Mouse (Mus musculus): ENCODE measurements around the gene Tnfaip3.

- TF ChIP-seq POLR2A (IDR thresholded peaks at IDR 0.05; ENCODE audit: control insufficient read depth, low read depth, low read length) (no peak), CTCF (IDR thresholded peaks at IDR 0.05; ENCODE audit: control insufficient read depth, insufficient read depth, insufficient replicate concordance, low read depth, low read length) (no peak)
These were observed 8.9 kb upstream of the Tnfaip3 start for GRCm38 (mm10) chr10:19024353-19024752.
